Comparison of ENCODE assay signal across 8 mouse cellular contexts in the genomic region with DNA sequence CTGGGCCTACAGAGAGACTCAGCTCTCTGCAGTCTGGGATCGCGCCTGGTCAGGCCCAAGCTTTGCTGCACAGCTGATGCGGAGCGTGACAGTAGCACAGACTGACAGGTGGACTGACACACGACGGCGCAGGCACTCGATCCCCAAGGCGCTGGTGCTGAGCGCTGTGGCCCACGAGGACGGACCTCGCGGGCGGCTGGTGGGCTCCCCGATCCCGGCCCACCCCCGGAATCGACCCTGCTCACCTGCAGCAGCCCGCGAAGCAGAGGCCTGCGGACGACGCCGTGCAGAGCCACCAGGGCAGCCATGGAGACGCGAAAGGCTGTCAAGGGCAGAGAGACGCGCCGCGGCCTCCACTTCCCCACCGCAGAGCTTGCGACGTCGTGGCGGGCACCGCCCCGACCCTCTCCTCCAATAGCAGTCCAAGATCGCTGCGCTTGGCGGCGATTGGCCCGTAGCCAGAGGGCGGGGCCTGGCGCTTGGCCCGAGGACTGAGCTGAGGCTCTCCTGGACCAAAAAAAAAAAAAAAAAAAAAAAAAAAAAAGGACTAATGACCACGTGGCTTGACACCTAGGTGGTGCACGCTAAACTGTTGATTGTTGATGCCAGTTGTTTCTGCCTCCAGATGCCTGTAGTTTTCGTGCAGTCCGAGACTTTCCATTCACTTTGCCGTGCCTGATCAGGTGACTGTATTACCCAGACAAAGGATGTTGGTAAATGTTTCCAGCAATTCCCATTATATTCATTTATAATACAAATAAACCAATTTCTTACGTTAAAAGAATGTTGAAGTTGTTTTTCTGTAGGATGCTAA. TPM values are rescaled to one million over a fixed set of nuclear protein-coding genes. Genes with fewer than 3 reads are reported as not detected.
DNase-seq lines count a peak whose midpoint lies in the region; ATAC-seq lines count a peak whose summit lies in the region.

A gene (minus strand): TSS at position 415 of the 814 bp plus-strand sequence.

- DNase-seq in adrenal gland, adult 18-20 months (ENCODE audit: low spot score in 2 of 2), result peak; percentile 95 to 98
- DNase-seq in embryo, embryonic 11 days, result peak; percentile 93
- DNase-seq in gastrocnemius, postnatal 25 days, result peak; percentile 94
- peak; percentile 93 for DNase-seq in intestine, embryonic 14.5 days (ENCODE audit: low spot score)
- DNase-seq in left cerebral cortex, postnatal 14 days (ENCODE audit: low spot score in 2 of 2), result peak; percentile 94
- peak; percentile 92 for DNase-seq in mesoderm, embryonic 11.5 days (ENCODE audit: low read depth, low spot score)
- peak; percentile 89 for DNase-seq in right cerebral cortex, postnatal 36 days (ENCODE audit: low spot score in 2 of 2)
- peak; percentile 85 for DNase-seq in yolk sac, embryonic 10.5 days (ENCODE audit: low spot score)

- peak within 1 kb of the TSS; percentile 81 for H3K4me2 ChIP-seq in intestine, embryonic 14.5 days (ENCODE audit: low read length)

- no peaks in the 10 kb centered on the region for H3K36me3 ChIP-seq in intestine, embryonic 14.5 days (ENCODE audit: control insufficient read depth, insufficient read depth, low read length)

- no peaks in the 10 kb centered on the region for H3K9me3 ChIP-seq in intestine, embryonic 14.5 days (ENCODE audit: control insufficient read depth, low read length)

- peak within 1 kb of the TSS; percentile 60; the same call in 1 of the 2 replicates for H3K27ac ChIP-seq in intestine, embryonic 14.5 days (ENCODE audit: low read depth)

- peak; percentile 98 for ATAC-seq in intestine, embryonic 14.5 days (replicated peaks; ENCODE audit: low FRiP score, low TSS enrichment, low read depth)

- 5% methylated on average over 52 of the region's 52 CpGs for WGBS in intestine, embryonic 14.5 days

- peaks cover 9% of the 10 kb centered on the region; the same call in 1 of the 2 replicates for H3K4me1 ChIP-seq in intestine, embryonic 14.5 days (replicated peaks; ENCODE audit: control insufficient read depth, insufficient read depth, low read length)

- H3K9ac ChIP-seq in intestine, embryonic 14.5 days (ENCODE audit: low read length), result peak within 1 kb of the TSS; percentile 84

- peak within 1 kb of the TSS; percentile 75 for H3K4me3 ChIP-seq in intestine, embryonic 14.5 days (ENCODE audit: low read depth, low read length)

- no peaks in the 10 kb centered on the region for H3K27me3 ChIP-seq in intestine, embryonic 14.5 days (replicated peaks; ENCODE audit: control insufficient read depth, insufficient read depth, low read length)

- intact Hi-C loops in left cerebral cortex, postnatal 14 days (cut with DNase I), result no loop called here

RNA-seq across cellular contexts. Expression of the gene that starts here (rescaled TPM):
- total RNA-seq in adrenal gland, adult 18-20 months (2021), result 100 to 1,000 TPM; 150 to 195 TPM
- 100 to 1,000 TPM in 1 of 2 experiments, 10 to 100 TPM in 1; 84.1 to 102 TPM for total RNA-seq in gastrocnemius, postnatal 25 days (2021)
- 122 and 131 TPM in 2 replicates for polyA plus RNA-seq in intestine, embryonic 14.5 days (2014; fragmentation: Nextera tagmentation; extraction: Ambion mirVana)
- 10 to 100 TPM; 81.6 to 87.3 TPM for total RNA-seq in left cerebral cortex, postnatal 14 days (2021)

Comparison
In these comparisons a context has a peak if more than half of its experiments do, and no peak if none do; other contexts are left out.
1. Peak in every context shown above with its lines: DNase-seq, ATAC-seq, H3K4me3 ChIP-seq and H3K27ac ChIP-seq.